Mouse (Mus musculus) kidney, embryonic 15.5 days (tissue): ENCODE data around the gene Gucd1. TPM values are rescaled to one million over a fixed set of nuclear protein-coding genes. Genes with fewer than 3 reads are reported as not detected.
A peak's percentile ranks its signal among the peaks of the same experiment; 100 is the strongest.

ENCODE experiments used
- ATAC-seq: fragments of 200-750 bp; cut with Nextera tagmentation; replicated peaks from 2 replicates; pipeline ENCODE4 v1.8.0; 2017; ENCODE audit warnings: moderate TSS enrichment; ENCODE audit not compliant: low FRiP score
- H3K27ac ChIP-seq: fragments of 300-500 bp; sonication (generic); 2 replicates; pipeline ENCODE4 v1.5.1; 2015; ENCODE audit warnings: mild to moderate bottlenecking, inconsistent platforms
- H3K27me3 ChIP-seq: fragments of 300-500 bp; sonication (generic); 2 replicates; pipeline ENCODE4 v1.6.1; 2015; ENCODE audit warnings: inconsistent platforms
- H3K36me3 ChIP-seq: fragments of 300-500 bp; sonication (generic); 2 replicates; pipeline ENCODE4 v1.6.1; 2015; ENCODE audit warnings: inconsistent platforms
- H3K4me1 ChIP-seq: fragments of 300-500 bp; sonication (generic); 2 replicates; pipeline ENCODE4 v1.6.1; 2015; ENCODE audit warnings: inconsistent platforms
- H3K4me2 ChIP-seq: fragments of 300-500 bp; sonication (generic); 2 replicates; pipeline ENCODE4 v1.6.1; 2015; ENCODE audit warnings: moderate library complexity, mild to moderate bottlenecking, inconsistent platforms
- H3K4me3 ChIP-seq: fragments of 300-500 bp; sonication (generic); replicated peaks from 2 replicates; pipeline ENCODE4 v1.5.1; 2015; ENCODE audit warnings: mild to moderate bottlenecking, inconsistent platforms
- H3K9ac ChIP-seq: fragments of 300-500 bp; sonication (generic); 2 replicates; pipeline ENCODE4 v1.6.1; 2015; ENCODE audit warnings: mild to moderate bottlenecking, inconsistent platforms
- H3K9me3 ChIP-seq: fragments of 300-500 bp; sonication (generic); replicated peaks from 2 replicates; pipeline ENCODE4 v1.6.1; 2016; ENCODE audit warnings: inconsistent platforms
- WGBS: fragments of 180-500 bp; shearing (Covaris S2); methylation state at CpG from one replicate; pipeline ENCODE4 v1.1.7; 2015; ENCODE audit warnings: mixed read lengths; 5-methylcytosine and 5-hydroxymethylcytosine counted together
- polyA plus RNA-seq: library from polyadenylated mRNA; unstranded; fragments of >200 nt; fragmentation: Nextera tagmentation; extraction: Ambion mirVana; gene quantifications from 2 replicates; pipeline ENCODE4 v1.2.1, GENCODE M21; 2015

The Gucd1 gene
- polyA plus RNA-seq, 1 experiment from 2014 or later, result 46.0 TPM

DNA sequence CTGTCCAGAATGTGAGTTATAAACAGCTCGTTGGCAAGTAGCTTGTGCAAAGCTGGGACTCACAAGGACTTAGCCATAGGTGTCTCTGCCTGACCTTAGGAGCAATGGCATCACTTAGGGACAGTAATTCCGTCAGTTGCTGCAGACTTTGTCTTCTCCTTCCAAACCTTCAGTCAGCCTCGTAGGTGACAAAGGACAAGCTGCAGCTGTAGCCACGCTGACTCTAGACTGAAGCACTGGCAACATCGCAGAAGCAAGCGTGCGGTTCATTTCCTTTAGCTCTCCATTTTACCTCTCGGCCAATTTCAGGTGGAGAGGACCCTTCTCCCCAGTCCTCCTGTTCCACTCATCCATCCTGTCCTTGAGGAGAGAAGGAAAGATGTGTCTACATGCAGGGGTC, 193.8 kb downstream of the Gucd1 start:
- 0 out of 2 replicates have a peak, but pooled peaks cover 3% of the 10 kb centered on the region for H3K27me3 ChIP-seq
- no peak overlapping the region for H3K9ac ChIP-seq
- no peaks in the 10 kb centered on the region for H3K36me3 ChIP-seq
- no peak overlapping the region for H3K4me2 ChIP-seq
- no peak overlapping the region for H3K27ac ChIP-seq
- ATAC-seq, result no peak
- no peak overlapping the region for H3K4me3 ChIP-seq
- peaks cover 23% of the 10 kb centered on the region; the same call in 1 of the 2 replicates for H3K4me1 ChIP-seq
- 80% methylated on average over 8 of the region's 8 CpGs for WGBS
- H3K9me3 ChIP-seq, result no peaks in the 10 kb centered on the region

GRCm38 (mm10) chr10:75322966-75323365, 194.8 kb downstream of the Gucd1 start:
- Histone ChIP-seq H3K4me2 (no peak overlapping the region), H3K27me3 (peaks cover 13% of the 10 kb centered on the region), H3K4me1 (peaks cover 21% of the 10 kb centered on the region; the same call in 1 of the 2 replicates), H3K36me3 (no peaks in the 10 kb centered on the region), H3K27ac (no peak overlapping the region), H3K4me3 (no peak overlapping the region), H3K9ac (no peak overlapping the region), H3K9me3 (no peaks in the 10 kb centered on the region)
- WGBS, result 59% methylated on average over 6 of the region's 6 CpGs
- no peak for ATAC-seq

DNA sequence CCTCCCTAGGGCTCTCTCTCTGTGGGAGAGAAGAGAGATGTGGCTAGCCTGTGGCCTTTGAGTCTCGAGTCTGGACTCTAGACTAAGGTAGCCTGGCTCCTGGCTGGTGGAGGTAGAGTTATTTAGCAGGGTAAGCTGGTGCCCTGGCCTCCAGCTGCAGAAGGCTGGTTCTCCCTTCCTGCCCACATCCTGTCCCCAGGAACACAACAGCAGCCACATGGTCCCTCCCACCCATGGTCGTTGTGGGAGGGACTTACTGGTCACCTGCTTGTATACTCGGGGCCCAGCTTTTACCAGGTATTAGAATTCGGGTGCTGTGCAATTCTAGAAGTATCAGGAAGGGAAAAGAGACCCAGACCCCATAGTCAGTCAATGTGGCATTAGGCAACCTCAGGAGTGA, 197.5 kb downstream of the Gucd1 start:
- H3K36me3 ChIP-seq, result no peaks in the 10 kb centered on the region
- 61% methylated on average over 4 of the region's 4 CpGs for WGBS

DNA sequence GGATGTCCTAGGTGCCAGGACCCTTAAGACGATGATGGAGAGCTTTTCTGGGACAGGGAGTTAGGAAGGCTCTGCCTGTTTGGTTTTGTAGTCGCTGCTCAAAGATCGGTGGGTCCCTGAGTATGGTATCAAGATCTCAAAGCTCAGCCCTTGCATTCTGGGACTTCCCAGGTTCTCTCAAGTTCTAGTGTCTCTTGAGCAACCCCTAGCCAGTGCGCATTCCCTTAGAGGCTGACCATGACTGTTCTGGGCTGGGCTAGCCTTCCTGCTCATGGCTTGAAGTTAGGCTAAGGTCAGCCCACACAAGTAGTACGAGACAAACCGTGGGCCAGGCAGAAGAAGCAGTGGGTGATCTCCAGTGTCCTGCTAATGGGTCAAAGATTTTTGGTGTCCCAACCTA, 199.6 kb downstream of the Gucd1 start:
- peaks cover 23% of the 10 kb centered on the region for H3K27me3 ChIP-seq
- peak overlapping the region; percentile 82 for H3K4me2 ChIP-seq
- H3K4me1 ChIP-seq, result peaks cover 45% of the 10 kb centered on the region
- no peak overlapping the region for H3K9ac ChIP-seq
- H3K9me3 ChIP-seq, result no peaks in the 10 kb centered on the region
- peak overlapping the region; percentile 56 for H3K4me3 ChIP-seq
- no peaks in the 10 kb centered on the region for H3K36me3 ChIP-seq
- no peak overlapping the region for H3K27ac ChIP-seq
- 85% methylated on average over 6 of the region's 6 CpGs for WGBS
- no peak for ATAC-seq

More for the DNA sequence above, 197.5 kb downstream of the Gucd1 start:
- no peak for ATAC-seq
- H3K4me1 ChIP-seq, result peaks cover 35% of the 10 kb centered on the region
- H3K27me3 ChIP-seq, result peaks cover 23% of the 10 kb centered on the region
- H3K4me2 ChIP-seq, result no peak overlapping the region
- no peak overlapping the region for H3K9ac ChIP-seq
- no peak overlapping the region for H3K4me3 ChIP-seq
- H3K9me3 ChIP-seq, result no peaks in the 10 kb centered on the region
- no peak overlapping the region for H3K27ac ChIP-seq

GRCm38 (mm10) chr10:75316908-75317761, 200.6 kb downstream of the Gucd1 start:
- peak overlapping the region; percentile 82 for H3K4me2 ChIP-seq
- H3K4me3 ChIP-seq, result peak overlapping the region; percentile 56
- no peaks in the 10 kb centered on the region for H3K9me3 ChIP-seq
- WGBS, result under 1% methylated on average over 81 of the region's 81 CpGs
- ATAC-seq, result peak; percentile 59
- H3K27me3 ChIP-seq, result peaks cover 23% of the 10 kb centered on the region
- peaks cover 8% of the 10 kb centered on the region; the same call in 1 of the 2 replicates for H3K36me3 ChIP-seq
- H3K27ac ChIP-seq, result peak overlapping the region; percentile 37
- H3K4me1 ChIP-seq, result peaks cover 40% of the 10 kb centered on the region
- peak overlapping the region; percentile 44; the same call in 1 of the 2 replicates for H3K9ac ChIP-seq

DNA sequence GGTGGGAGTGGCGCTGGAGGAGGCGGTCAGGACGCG, 201.1 kb downstream of the Gucd1 start, which contains the start of gene Adora2a:
Adora2a (plus strand) TSS at position 6 of the 36 bp plus-strand sequence.
- H3K4me1 ChIP-seq, result peaks cover 38% of the 10 kb centered on the region
- peak within 1 kb of the TSS; percentile 82 for H3K4me2 ChIP-seq
- H3K36me3 ChIP-seq, result peaks cover 12% of the 10 kb centered on the region
- peak within 1 kb of the TSS; percentile 56 for H3K4me3 ChIP-seq
- no peaks in the 10 kb centered on the region for H3K9me3 ChIP-seq
- H3K27ac ChIP-seq, result peak within 1 kb of the TSS; percentile 37
- H3K9ac ChIP-seq, result peak within 1 kb of the TSS; percentile 44; the same call in 1 of the 2 replicates
- peaks cover 23% of the 10 kb centered on the region for H3K27me3 ChIP-seq
- 0% methylated on average over 4 of the region's 4 CpGs for WGBS
- no peak for ATAC-seq

DNA sequence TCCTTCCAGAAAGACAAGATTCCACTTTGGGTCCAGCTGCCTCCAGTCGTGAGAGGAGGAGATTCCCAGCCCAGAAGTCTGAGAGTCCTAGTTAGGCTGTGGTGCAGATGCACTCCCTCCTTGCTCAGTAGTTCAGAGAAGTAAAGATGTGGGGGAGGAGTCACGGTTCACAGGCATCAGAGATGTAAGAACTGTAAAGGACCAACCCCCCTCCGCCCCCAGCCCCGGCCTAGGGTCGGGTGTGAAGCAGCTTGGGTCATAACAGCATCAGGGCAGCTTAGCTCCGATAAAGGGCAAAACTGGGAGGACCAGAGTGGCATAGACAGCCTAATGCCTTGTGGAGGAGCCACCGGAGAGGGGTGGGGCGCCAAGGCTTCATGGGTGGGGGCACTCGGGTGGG, 201.3 kb downstream of the Gucd1 start:
- H3K36me3 ChIP-seq, result peaks cover 14% of the 10 kb centered on the region
- H3K9me3 ChIP-seq, result no peaks in the 10 kb centered on the region
- peak overlapping the region; percentile 44; the same call in 1 of the 2 replicates for H3K9ac ChIP-seq
- H3K4me3 ChIP-seq, result peak overlapping the region; percentile 56
- 3% methylated on average over 9 of the region's 9 CpGs for WGBS
- H3K4me1 ChIP-seq, result peaks cover 38% of the 10 kb centered on the region
- H3K27me3 ChIP-seq, result peaks cover 23% of the 10 kb centered on the region
- H3K27ac ChIP-seq, result peak overlapping the region; percentile 37; the same call in 1 of the 2 replicates
- ATAC-seq, result peak; percentile 57
- peak overlapping the region; percentile 82 for H3K4me2 ChIP-seq

DNA sequence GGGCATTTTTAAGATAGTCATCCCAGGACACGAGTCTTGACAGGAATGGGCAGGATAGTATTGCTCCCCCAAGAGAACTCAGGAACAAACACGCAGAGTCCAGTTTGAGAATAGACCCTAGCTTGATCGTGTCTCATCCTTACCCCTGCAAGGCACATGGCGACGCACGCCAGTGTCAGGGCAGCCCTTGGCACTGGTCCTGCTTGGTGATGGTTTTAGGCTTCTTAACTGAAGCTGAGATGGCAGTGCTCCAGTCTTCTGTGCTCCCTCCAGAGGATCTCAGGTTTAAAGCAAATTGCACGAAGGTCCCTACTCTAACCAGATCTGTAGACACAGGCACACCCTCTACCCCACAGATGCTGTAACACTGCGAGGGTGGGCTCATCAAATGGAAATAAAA, 202.0 kb downstream of the Gucd1 start:
- Histone ChIP-seq H3K9me3 (no peaks in the 10 kb centered on the region), H3K4me2 (no peak overlapping the region), H3K27ac (no peak overlapping the region), H3K27me3 (peaks cover 23% of the 10 kb centered on the region), H3K9ac (no peak overlapping the region), H3K36me3 (peaks cover 22% of the 10 kb centered on the region), H3K4me1 (peaks cover 38% of the 10 kb centered on the region), H3K4me3 (no peak overlapping the region)
- ATAC-seq, result no peak
- 78% methylated on average over 8 of the region's 8 CpGs for WGBS

DNA sequence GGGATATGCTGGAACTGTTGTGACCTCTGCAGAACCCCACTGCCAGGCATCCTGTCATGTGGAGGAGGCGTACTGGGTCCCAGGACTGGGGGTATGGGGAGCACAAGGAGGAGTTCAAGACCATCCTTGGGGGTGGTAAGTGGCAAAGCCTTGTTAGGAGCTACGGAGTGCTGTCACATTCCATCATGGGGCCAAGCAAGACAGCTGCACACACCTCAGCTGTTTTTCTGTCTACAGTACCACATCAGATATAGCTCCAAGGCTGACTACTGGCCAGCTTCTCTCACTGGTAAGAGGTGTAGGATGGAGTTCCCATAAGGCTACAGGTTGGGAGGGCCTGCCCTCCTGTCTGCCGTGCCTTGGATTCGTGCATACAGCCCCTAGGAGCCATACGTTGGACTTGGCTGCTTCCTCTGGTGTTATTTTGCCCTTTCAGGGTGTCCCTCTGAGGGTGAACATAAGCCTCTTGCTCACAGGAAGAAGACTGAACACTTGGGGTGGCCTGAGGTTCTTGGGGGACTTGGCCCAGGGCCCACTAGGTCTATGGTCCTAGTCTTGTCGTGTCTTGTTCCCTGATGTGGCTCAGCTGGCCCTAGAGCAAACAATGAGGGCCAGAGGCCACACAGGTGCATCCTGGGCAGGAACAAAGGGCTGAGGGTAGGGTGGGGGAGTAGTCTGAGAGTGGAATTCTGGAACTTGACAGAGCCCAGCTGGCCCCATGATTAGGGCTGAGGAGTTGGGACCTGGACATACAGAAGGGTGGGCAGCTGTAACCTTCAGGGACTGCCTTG, 203.4 kb downstream of the Gucd1 start:
- ATAC-seq, result peak; percentile 21; the same call in 1 of the 2 replicates
- no peak overlapping the region for H3K4me2 ChIP-seq
- 39% methylated on average over 6 of the region's 6 CpGs for WGBS
- H3K4me1 ChIP-seq, result peaks cover 38% of the 10 kb centered on the region
- H3K4me3 ChIP-seq, result no peak overlapping the region
- H3K9ac ChIP-seq, result no peak overlapping the region
- H3K27me3 ChIP-seq, result peaks cover 23% of the 10 kb centered on the region
- peaks cover 35% of the 10 kb centered on the region for H3K36me3 ChIP-seq
- H3K27ac ChIP-seq, result peak overlapping the region; percentile 45
- no peaks in the 10 kb centered on the region for H3K9me3 ChIP-seq

DNA sequence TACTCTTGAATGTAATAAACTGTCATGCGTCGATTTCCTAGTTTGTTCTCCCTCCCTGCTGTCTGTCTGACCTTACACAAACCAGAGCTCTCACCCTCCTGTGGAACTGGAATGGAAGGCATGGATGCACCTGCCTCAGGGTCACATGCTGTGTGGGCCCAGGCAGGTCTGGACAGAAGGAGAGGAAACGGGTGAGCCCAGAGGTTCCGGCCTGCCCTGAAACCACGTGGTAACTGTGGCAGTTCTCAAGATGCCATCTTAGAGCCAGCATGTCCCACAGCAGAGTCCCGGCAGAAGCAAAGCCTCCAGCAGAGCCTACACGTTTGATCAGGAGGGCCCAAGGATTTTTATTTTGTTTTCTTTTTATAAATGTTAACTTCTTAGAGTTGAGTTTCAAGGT, 205.4 kb downstream of the Gucd1 start:
- H3K4me2 ChIP-seq, result no peak overlapping the region
- H3K4me3 ChIP-seq, result no peak overlapping the region
- 69% methylated on average over 7 of the region's 7 CpGs for WGBS
- H3K4me1 ChIP-seq, result peaks cover 34% of the 10 kb centered on the region
- H3K27me3 ChIP-seq, result peaks cover 4% of the 10 kb centered on the region
- no peak overlapping the region for H3K27ac ChIP-seq
- H3K9me3 ChIP-seq, result no peaks in the 10 kb centered on the region
- no peak for ATAC-seq
- H3K9ac ChIP-seq, result no peak overlapping the region
- H3K36me3 ChIP-seq, result peaks cover 56% of the 10 kb centered on the region

DNA sequence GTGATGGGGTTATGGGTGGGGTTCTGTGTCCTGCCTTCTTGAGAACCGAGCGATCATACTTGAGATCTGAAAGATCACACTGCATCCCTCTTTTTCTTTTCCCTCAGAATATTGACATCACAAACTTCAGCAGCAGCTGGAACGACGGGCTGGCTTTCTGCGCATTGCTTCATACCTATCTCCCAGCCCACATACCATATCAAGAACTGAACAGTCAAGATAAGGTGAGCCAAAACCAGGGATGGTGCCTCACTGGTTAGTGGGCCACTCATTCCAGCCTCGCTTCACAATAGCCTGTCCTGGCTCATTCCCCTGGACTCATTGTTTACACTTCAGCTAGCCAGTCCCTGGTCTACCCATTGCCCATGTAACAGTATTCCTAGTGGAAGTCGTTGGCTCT, 210.6 kb downstream of the Gucd1 start:
- H3K27ac ChIP-seq, result no peak overlapping the region
- no peak overlapping the region for H3K9ac ChIP-seq
- 91% methylated on average over 7 of the region's 7 CpGs for WGBS
- no peak for ATAC-seq
- H3K27me3 ChIP-seq, result no peaks in the 10 kb centered on the region
- no peaks in the 10 kb centered on the region for H3K9me3 ChIP-seq
- H3K4me2 ChIP-seq, result no peak overlapping the region
- no peak overlapping the region for H3K4me3 ChIP-seq
- peaks cover 17% of the 10 kb centered on the region for H3K4me1 ChIP-seq
- peaks cover 84% of the 10 kb centered on the region for H3K36me3 ChIP-seq

DNA sequence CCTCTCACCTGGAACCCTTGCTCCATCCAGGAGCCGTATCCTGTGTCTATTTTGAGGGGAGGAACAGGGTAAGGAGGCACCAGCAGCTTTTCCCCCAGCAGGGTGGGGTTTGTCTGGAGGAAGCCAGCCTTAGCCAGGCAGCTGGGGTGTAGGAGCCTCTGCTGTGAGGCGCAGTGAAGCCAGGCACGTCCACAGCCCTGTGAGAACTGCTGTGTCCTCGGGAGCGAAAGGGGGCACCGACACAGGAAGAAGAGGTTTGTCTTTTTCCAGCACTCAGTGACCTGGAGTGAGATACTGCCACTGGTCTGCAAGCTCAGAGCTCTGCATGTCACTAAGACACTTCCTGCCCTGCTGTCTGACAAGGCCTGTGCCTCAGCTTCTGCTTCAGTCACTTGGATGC, 213.4 kb downstream of the Gucd1 start:
- Histone ChIP-seq H3K4me3 (no peak overlapping the region), H3K9me3 (no peaks in the 10 kb centered on the region), H3K4me1 (peaks cover 22% of the 10 kb centered on the region), H3K27me3 (no peaks in the 10 kb centered on the region), H3K9ac (no peak overlapping the region), H3K4me2 (no peak overlapping the region), H3K36me3 (peaks cover 78% of the 10 kb centered on the region), H3K27ac (peak overlapping the region; percentile 67)
- WGBS, result 41% methylated on average over 6 of the region's 6 CpGs
- ATAC-seq, result peak; percentile 69
